In genomic region chr4:35156751-35157611, GRCm38 (mm10) we compare ENCODE assay signal across 7 mouse cellular contexts. TPM values are rescaled to one million over a fixed set of nuclear protein-coding genes. Genes with fewer than 3 reads are reported as not detected.
A peak's percentile ranks its signal among the peaks of the same experiment; 100 is the strongest.
DNase-seq lines count a peak whose midpoint lies in the region; ATAC-seq and TF ChIP-seq lines count a peak whose summit lies in the region.

Mob3b (minus strand) TSS chr4:35157484.

- peak within 1 kb of the TSS; percentile 46 for H3K4me2 ChIP-seq in embryonic facial prominence, embryonic 11.5 days (ENCODE audit: low read depth, low read length)
- H3K4me2 ChIP-seq in limb, embryonic 11.5 days (ENCODE audit: low read depth, severe bottlenecking), result peak within 1 kb of the TSS; percentile 89
- H3K4me2 ChIP-seq in midbrain, embryonic 13.5 days (replicated peaks), result peak within 1 kb of the TSS; percentile 92

- peak within 1 kb of the TSS; percentile 77 for H3K9ac ChIP-seq in embryonic facial prominence, embryonic 11.5 days (replicated peaks; ENCODE audit: low read length)
- H3K9ac ChIP-seq in limb, embryonic 11.5 days (ENCODE audit: low read length), result peak within 1 kb of the TSS; percentile 72
- H3K9ac ChIP-seq in midbrain, embryonic 13.5 days (replicated peaks), result peak within 1 kb of the TSS; percentile 79

- no peaks in the 10 kb centered on the region for H3K27me3 ChIP-seq in embryonic facial prominence, embryonic 11.5 days (ENCODE audit: control insufficient read depth, insufficient read depth, low read length)
- no peaks in the 10 kb centered on the region for H3K27me3 ChIP-seq in limb, embryonic 11.5 days (ENCODE audit: control insufficient read depth, insufficient read depth, low read length)
- H3K27me3 ChIP-seq in midbrain, embryonic 13.5 days, result no peaks in the 10 kb centered on the region
- H3K27me3 ChIP-seq in small intestine, adult 2 months (ENCODE audit: control insufficient read depth, insufficient read depth, low read length), result no peaks in the 10 kb centered on the region

- H3K27ac ChIP-seq in embryonic facial prominence, embryonic 11.5 days (replicated peaks; ENCODE audit: low read depth, low read length), result peak within 1 kb of the TSS; percentile 52
- H3K27ac ChIP-seq in limb, embryonic 11.5 days (replicated peaks; ENCODE audit: low read depth, low read length), result peak within 1 kb of the TSS; percentile 81
- H3K27ac ChIP-seq in midbrain, embryonic 13.5 days, result peak within 1 kb of the TSS; percentile 57; the same call in 1 of the 2 replicates
- peak within 1 kb of the TSS; percentile 90 for H3K27ac ChIP-seq in small intestine, adult 2 months (ENCODE audit: insufficient read depth, low read depth, low read length)

- no peaks in the 10 kb centered on the region for H3K4me1 ChIP-seq in embryonic facial prominence, embryonic 11.5 days (ENCODE audit: control insufficient read depth, insufficient read depth, low read length)
- H3K4me1 ChIP-seq in limb, embryonic 11.5 days (ENCODE audit: control insufficient read depth, insufficient read depth, low read length), result 0 out of 2 replicates have a peak, but pooled peaks cover 2% of the 10 kb centered on the region
- H3K4me1 ChIP-seq in midbrain, embryonic 13.5 days (replicated peaks), result peaks cover 16% of the 10 kb centered on the region
- peaks cover 2% of the 10 kb centered on the region; the same call in 1 of the 2 replicates for H3K4me1 ChIP-seq in small intestine, adult 2 months (ENCODE audit: control insufficient read depth, insufficient read depth, insufficient read length, low read length)

- under 1% methylated on average over 50 of the region's 50 CpGs for WGBS in embryonic facial prominence, embryonic 11.5 days
- under 1% methylated on average over 50 of the region's 50 CpGs for WGBS in limb, embryonic 11.5 days
- WGBS in midbrain, embryonic 13.5 days, result under 1% methylated on average over 50 of the region's 50 CpGs
- under 1% methylated on average over 50 of the region's 50 CpGs for WGBS in small intestine, adult 2 months

- ATAC-seq in embryonic facial prominence, embryonic 11.5 days (replicated peaks; ENCODE audit: insufficient number of reproducible peaks, low FRiP score, low TSS enrichment, low read depth), result peak; percentile 83
- ATAC-seq in limb, embryonic 11.5 days (ENCODE audit: insufficient number of reproducible peaks, low FRiP score, low TSS enrichment, low read depth), result peak; percentile 82
- peak; percentile 92 for ATAC-seq in midbrain, embryonic 13.5 days

- no peaks in the 10 kb centered on the region for H3K36me3 ChIP-seq in embryonic facial prominence, embryonic 11.5 days (replicated peaks; ENCODE audit: control insufficient read depth, insufficient read depth, low read depth, low read length)
- H3K36me3 ChIP-seq in limb, embryonic 11.5 days (ENCODE audit: control insufficient read depth, insufficient read depth, low read length), result no peaks in the 10 kb centered on the region
- H3K36me3 ChIP-seq in midbrain, embryonic 13.5 days, result no peaks in the 10 kb centered on the region
- H3K36me3 ChIP-seq in small intestine, adult 2 months (ENCODE audit: control insufficient read depth, insufficient read depth, low read length), result no peaks in the 10 kb centered on the region

- DNase-seq in adrenal gland, postnatal 10 days, result peak; percentile 94
- peak; percentile 90 for DNase-seq in embryonic facial prominence, embryonic 11.5 days (ENCODE audit: low spot score)
- DNase-seq in heart, adult 18-20 months, result peak; percentile 89 to 93
- peak; percentile 94 for DNase-seq in kidney, adult 18-20 months
- DNase-seq in limb, embryonic 11.5 days (ENCODE audit: low spot score), result peak; percentile 94

- H3K9me3 ChIP-seq in embryonic facial prominence, embryonic 11.5 days (replicated peaks; ENCODE audit: control insufficient read depth, low read length), result no peaks in the 10 kb centered on the region
- no peaks in the 10 kb centered on the region for H3K9me3 ChIP-seq in limb, embryonic 11.5 days (ENCODE audit: control insufficient read depth, low read length)
- H3K9me3 ChIP-seq in midbrain, embryonic 13.5 days, result no peaks in the 10 kb centered on the region

- H3K4me3 ChIP-seq in embryonic facial prominence, embryonic 11.5 days (ENCODE audit: low read depth, low read length), result peak within 1 kb of the TSS; percentile 65
- H3K4me3 ChIP-seq in limb, embryonic 11.5 days (ENCODE audit: low read depth, low read length), result peak within 1 kb of the TSS; percentile 64
- H3K4me3 ChIP-seq in midbrain, embryonic 13.5 days (replicated peaks), result peak within 1 kb of the TSS; percentile 60
- H3K4me3 ChIP-seq in small intestine, adult 2 months (ENCODE audit: low read depth, low read length), result peak within 1 kb of the TSS; percentile 95

- TF ChIP-seq CTCF in small intestine, adult 2 months (IDR thresholded peaks at IDR 0.05; ENCODE audit: extremely low read depth, insufficient read length, insufficient replicate concordance, low read depth, low read length), result peak; percentile 82

- TF ChIP-seq POLR2A in small intestine, adult 2 months (IDR thresholded peaks at IDR 0.05; ENCODE audit: low read depth, low read length), result peak; percentile 9; the same call in 1 of the 2 replicates

RNA-seq across cellular contexts. Expression of gene Mob3b, which starts in this region (rescaled TPM):
- total RNA-seq in adrenal gland, postnatal 10 days (2021), result 10 to 100 TPM; 20.9 to 24.1 TPM
- polyA plus RNA-seq in embryonic facial prominence, embryonic 11.5 days (2014; fragmentation: Nextera tagmentation; extraction: Ambion mirVana), result 11.9 and 12.3 TPM in 2 replicates
- 1 to 10 TPM; 1.0 to 1.9 TPM for total RNA-seq in heart, adult 18-20 months (2021)
- 9.7 and 10.4 TPM in 2 replicates for polyA plus RNA-seq in limb, embryonic 11.5 days (2014; fragmentation: Nextera tagmentation; extraction: Ambion mirVana)
- 10.2 and 14.9 TPM in 2 replicates for polyA plus RNA-seq in midbrain, embryonic 13.5 days (2015; fragmentation: Nextera tagmentation; extraction: Ambion mirVana)
- 4.6 and 12.2 TPM in 2 replicates for polyA plus RNA-seq in small intestine, adult 2 months (2012; rRNA removed)

Comparison
In these comparisons a context has a peak if more than half of its experiments do, and no peak if none do; other contexts are left out.
1. Peak in every context shown above with its lines: DNase-seq, ATAC-seq, H3K4me3 ChIP-seq and H3K27ac ChIP-seq.
2. RNA of gene Mob3b (total RNA-seq): 20.9 to 24.1 TPM in adrenal gland, postnatal 10 days; 1.0 to 1.9 TPM in heart, adult 18-20 months; every median in the first group is over 4 times any median in the second.